Mouse (Mus musculus): ENCODE data around the gene Clybl.

Clybl gene

DNA sequence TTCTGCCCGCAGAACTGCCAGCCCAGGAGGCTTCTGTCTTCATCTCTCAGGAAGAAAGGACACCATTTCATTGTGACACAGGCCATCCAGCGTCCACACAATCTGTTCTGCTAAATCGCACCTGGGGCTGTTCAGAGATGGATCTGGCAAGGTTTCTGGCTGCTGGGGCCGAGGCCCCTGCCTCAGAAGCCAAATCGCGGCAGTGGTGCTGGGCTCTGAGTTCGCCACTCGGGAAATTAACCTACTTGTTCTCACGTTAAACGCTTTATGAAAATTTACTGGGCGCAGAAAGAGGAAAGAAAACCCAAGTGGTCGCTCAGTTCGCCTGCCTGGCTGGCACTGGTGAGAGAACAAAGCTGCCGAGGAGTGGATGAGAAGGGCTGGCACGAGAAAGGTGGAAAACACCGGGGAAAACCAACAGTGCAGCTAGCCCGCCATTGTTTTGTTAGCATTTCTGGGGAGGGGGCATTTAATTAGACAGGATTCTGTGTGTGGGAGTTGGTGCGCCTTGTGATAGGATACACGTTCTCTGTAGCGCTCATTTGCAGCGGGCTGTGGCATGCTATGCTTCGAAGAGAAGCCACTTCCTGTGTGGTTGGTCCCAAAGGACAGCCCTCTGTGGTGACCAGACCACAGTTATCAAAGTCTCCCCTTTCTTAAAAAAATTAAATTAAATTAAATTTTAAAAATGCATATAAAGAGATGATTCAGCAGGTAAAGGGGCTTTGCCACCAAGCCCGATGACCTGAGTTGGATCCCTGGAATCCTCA, 177.8 kb downstream of the Clybl start:
- no peak for ATAC-seq (ENCODE audit: low TSS enrichment)

DNA sequence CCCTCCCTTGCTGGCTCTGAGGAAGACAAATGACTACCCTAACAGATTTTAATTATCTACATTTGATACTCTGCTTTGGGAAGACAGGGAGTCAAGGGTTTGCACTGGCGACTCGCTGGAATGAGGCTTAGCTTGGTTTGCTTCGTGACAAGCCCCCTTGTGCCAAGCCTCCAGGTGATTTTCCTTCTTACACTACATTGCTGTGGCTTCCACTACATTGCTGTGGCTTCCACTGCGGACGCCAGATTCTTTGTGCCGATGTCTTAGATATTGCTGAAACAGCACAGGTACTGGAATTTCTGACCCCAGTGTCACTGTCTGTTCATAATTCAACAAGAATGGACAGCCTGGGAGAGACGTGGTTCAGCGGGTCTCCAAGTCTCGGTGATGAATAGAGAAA, 180.3 kb downstream of the Clybl start:
- ATAC-seq (ENCODE audit: low TSS enrichment): no peak

DNA sequence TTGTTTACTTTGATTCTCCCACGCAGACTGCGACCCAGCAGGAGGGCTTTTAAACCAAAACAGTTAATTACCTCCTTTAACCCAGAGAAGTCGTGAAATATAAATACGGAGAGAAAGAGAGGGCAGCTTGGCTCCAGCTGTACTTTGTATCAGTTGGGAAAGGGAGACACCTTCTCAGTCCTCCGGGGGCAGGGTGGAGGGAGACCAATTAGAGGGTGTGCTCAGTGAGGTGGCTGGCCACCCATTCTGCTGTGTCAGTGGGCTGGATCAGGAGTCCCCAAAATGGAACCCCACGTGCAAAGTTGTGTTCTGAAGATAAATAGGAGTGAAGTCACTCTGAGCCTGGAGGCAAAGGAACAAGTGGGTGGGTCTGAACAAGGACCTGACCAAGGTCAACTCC, 181.7 kb downstream of the Clybl start:
- ATAC-seq (ENCODE audit: low TSS enrichment): no peak

DNA sequence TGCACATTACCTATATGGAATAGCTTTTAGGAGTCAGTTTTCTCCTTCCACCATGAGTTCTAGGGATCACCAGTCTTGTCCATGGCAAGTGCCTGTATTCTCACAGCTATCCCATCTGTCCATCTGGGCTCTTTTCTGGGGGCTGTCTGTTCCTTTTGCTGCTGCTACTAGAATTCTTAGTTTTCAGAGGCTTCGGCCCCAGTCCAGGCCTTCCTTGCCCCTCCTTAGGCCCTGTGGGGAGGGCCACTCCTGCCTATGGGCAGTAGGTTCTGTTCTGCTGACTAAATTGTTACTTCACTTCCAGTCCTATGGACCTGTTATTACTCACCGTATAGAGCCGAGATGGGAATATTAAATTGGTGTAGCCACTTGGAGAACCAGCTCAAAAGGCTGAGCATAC, 182.5 kb downstream of the Clybl start:
- no peak for ATAC-seq (ENCODE audit: low TSS enrichment)

- no peak for ATAC-seq (ENCODE audit: low TSS enrichment)
These were observed 185.9 kb downstream of the Clybl start for GRCm38 (mm10) chr14:122367252-122367868.

DNA sequence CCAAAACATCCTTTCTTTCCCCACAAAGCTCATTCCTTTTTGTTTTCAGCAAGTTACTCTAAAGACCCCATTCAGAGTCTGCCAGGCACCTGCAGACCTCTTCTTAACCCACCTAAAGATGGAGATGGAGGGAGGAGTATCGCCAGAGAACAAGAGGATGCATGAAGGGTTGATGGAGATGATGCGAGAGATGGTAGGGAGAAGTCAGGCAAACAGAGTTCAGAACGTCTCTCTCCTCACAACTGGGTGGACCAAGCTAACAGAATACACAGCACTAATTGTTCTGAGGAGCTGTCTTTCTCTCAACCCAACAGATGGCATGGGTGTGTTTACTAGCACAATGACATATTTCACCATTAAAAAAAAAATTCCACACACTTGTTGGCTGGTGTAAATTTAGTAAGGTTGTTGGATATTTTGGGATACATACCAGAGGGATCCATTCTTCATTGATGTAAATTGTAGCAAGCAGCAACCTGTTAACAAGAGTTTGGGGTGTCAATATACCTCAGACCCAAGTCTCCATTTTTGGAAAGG, 186.4 kb downstream of the Clybl start:
- ATAC-seq (ENCODE audit: low TSS enrichment): no peak

GRCm38 (mm10) chr14:122368501-122368900, 187.0 kb downstream of the Clybl start:
- no peak for ATAC-seq (ENCODE audit: low TSS enrichment)

DNA sequence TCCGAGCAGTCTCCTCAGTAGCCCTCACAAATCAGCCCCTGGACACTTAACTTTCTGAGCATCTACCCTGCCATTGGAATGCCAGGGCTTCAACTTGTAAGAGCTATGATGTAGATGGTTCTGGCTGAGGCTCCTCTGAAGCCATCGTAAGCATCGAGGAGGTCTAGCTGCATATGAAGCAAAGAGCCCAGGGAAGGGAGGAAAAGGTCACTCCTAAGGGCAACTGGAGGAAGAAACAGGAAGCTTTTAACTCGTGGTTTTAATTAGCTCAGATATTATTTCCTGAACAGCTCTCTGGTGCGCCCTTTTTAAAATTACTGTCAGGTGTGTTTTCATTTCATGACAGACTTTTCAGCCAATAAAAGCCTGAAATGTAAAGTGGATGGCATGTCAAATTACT, 190.5 kb downstream of the Clybl start:
- ATAC-seq (ENCODE audit: low TSS enrichment): no peak

GRCm38 (mm10) chr14:122373458-122373857, 192.0 kb downstream of the Clybl start:
- no peak for ATAC-seq (ENCODE audit: low TSS enrichment)

DNA sequence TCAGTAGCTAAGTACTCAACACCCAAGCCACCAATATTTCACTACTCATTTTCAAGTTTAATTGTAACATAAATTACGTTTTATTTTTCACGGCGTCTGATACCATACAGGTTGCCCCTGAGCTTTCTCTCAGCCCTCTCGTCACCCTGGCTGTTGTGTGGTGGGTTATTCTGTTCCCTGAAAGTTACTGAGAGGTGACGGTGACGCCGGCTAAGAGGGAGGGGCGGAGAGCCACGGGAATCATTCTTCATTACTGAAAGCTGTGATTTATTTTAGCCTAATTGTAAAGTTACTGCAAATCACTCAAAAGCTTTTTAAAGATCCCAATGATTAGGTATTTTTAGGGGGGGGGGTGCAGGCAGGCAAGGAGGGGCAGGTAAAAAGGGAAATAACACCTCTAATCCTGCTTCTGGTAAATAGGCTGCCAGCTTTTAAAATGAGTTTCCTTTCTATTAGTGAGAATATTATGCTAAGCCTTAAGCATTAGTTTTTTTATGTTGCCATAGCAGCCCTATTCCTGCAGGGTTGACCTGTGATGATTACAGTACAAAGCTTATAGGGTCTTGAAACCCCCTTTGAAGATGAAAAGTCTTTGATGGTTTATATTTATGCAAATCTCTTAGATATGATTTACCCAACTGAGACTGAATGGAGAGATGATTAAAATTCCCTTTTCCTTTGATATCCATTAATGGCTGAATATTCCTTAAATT, 192.9 kb downstream of the Clybl start:
- ATAC-seq (ENCODE audit: low TSS enrichment): no peak

GRCm38 (mm10) chr14:122375070-122375811, 193.7 kb downstream of the Clybl start:
- ATAC-seq (ENCODE audit: low TSS enrichment): no peak

- no peak for ATAC-seq (ENCODE audit: low TSS enrichment)
These were observed 195.1 kb downstream of the Clybl start for GRCm38 (mm10) chr14:122376482-122377143.

DNA sequence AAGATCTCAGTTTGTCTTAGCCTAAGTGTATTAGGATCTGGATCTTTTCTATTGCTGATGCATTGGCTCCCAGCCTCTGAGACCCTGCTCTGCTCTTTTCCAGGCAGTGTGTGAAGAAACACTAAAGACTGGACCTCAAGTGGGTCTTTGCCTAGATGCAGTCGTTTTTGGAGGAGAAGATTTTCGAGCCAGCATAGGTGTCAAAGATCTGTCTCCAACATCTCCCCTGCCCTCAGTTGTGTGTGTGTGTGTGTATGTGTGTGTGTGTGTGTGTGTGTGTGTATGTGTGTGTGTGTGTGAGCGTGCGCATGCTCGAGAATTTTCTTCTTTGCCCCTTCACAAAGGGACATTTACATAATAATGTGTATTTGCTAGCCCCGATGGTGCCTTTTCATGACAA, 196.2 kb downstream of the Clybl start:
- no peak for ATAC-seq (ENCODE audit: low TSS enrichment)

GRCm38 (mm10) chr14:122379076-122379475, 197.6 kb downstream of the Clybl start:
- no peak for ATAC-seq (ENCODE audit: low TSS enrichment)

GRCm38 (mm10) chr14:122379996-122380395, 198.5 kb downstream of the Clybl start:
- no peak for ATAC-seq (ENCODE audit: low TSS enrichment)

- no peak for ATAC-seq (ENCODE audit: low TSS enrichment)
These were observed 199.7 kb downstream of the Clybl start for GRCm38 (mm10) chr14:122380896-122381845.

- ATAC-seq (ENCODE audit: low TSS enrichment): no peak
These were observed 200.8 kb downstream of the Clybl start for GRCm38 (mm10) chr14:122382281-122382680.

GRCm38 (mm10) chr14:122383931-122384330, 202.4 kb downstream of the Clybl start:
- no peak for ATAC-seq (ENCODE audit: low TSS enrichment)

- no peak for ATAC-seq (ENCODE audit: low TSS enrichment)
These were observed 203.1 kb downstream of the Clybl start for GRCm38 (mm10) chr14:122384447-122385237.

GRCm38 (mm10) chr14:122385238-122385534, 203.7 kb downstream of the Clybl start:
- no peak for ATAC-seq (ENCODE audit: low TSS enrichment)

All from frontal cortex, adult (tissue).